Mouse (Mus musculus) gastrocnemius, postnatal 4 days (tissue): ENCODE results near the gene Nme9. TPM values are rescaled to one million over a fixed set of nuclear protein-coding genes. Genes with fewer than 3 reads are reported as not detected.

ENCODE experiments used
- DNase-seq, 2 experiments: peaks; one replicate each; pipeline ENCODE4 v3.0.0; 2021 to 2022; ENCODE audit warnings: low spot score in 2 of 2, mixed read lengths in 2 of 2
- long read RNA-seq, 2 experiments: library from polyadenylated mRNA; stranded (forward); transcript quantifications; one replicate each; pipeline ENCODE4 v2.0.0; 2021
- total RNA-seq, 2 experiments: library from RNA; stranded (reverse); gene quantifications; 2 replicates each; pipeline ENCODE4 v1.2.3; 2021

Nme9 gene
- not detected for total RNA-seq
- long read RNA-seq, experiment 1, partial matches to known transcripts: 0 of 1 reads
- long read RNA-seq, experiment 1, other reads (novel, unspliced or antisense): 1 of 1 reads
- long read RNA-seq, experiment 2: 0 reads

- DNase-seq: no peak
These were observed at the start of gene Nme9 for GRCm38 (mm10) chr9:99451161-99451560. TSS of gene Nme9 (plus strand) at chr9:99451475.

- no peak for DNase-seq
These were observed 42.0 kb upstream of the Nme9 start for GRCm38 (mm10) chr9:99409280-99409679.

- no peak for DNase-seq
These were observed 40.2 kb upstream of the Nme9 start for GRCm38 (mm10) chr9:99411093-99411492.

- no peak for DNase-seq
These were observed 39.5 kb upstream of the Nme9 start for GRCm38 (mm10) chr9:99411785-99412184.

- DNase-seq: no peak
These were observed 34.5 kb upstream of the Nme9 start for GRCm38 (mm10) chr9:99416809-99417208.

GRCm38 (mm10) chr9:99417288-99417846, 33.9 kb upstream of the Nme9 start:
- no peak for DNase-seq

GRCm38 (mm10) chr9:99418377-99418776, 32.9 kb upstream of the Nme9 start:
- no peak for DNase-seq

GRCm38 (mm10) chr9:99419951-99420701, 31.1 kb upstream of the Nme9 start:
- DNase-seq: no peak

GRCm38 (mm10) chr9:99421914-99422313, 29.4 kb upstream of the Nme9 start:
- DNase-seq: no peak

GRCm38 (mm10) chr9:99423692-99424573, 27.3 kb upstream of the Nme9 start:
- no peak for DNase-seq

GRCm38 (mm10) chr9:99424574-99424863, 26.8 kb upstream of the Nme9 start:
- no peak for DNase-seq

GRCm38 (mm10) chr9:99425262-99425661, 26.0 kb upstream of the Nme9 start:
- no peak for DNase-seq

- DNase-seq: no peak
These were observed 22.5 kb upstream of the Nme9 start for GRCm38 (mm10) chr9:99428601-99429331.

GRCm38 (mm10) chr9:99429845-99430244, 21.4 kb upstream of the Nme9 start:
- no peak for DNase-seq

GRCm38 (mm10) chr9:99430806-99431205, 20.5 kb upstream of the Nme9 start:
- DNase-seq: no peak

GRCm38 (mm10) chr9:99431346-99431745, 19.9 kb upstream of the Nme9 start:
- no peak for DNase-seq

GRCm38 (mm10) chr9:99431963-99432362, 19.3 kb upstream of the Nme9 start:
- no peak for DNase-seq

GRCm38 (mm10) chr9:99432478-99432877, 18.8 kb upstream of the Nme9 start:
- no peak for DNase-seq

- no peak for DNase-seq
These were observed 16.2 kb upstream of the Nme9 start for GRCm38 (mm10) chr9:99434892-99435618.

- DNase-seq: peak; percentile 41 to 44
These were observed 15.6 kb upstream of the Nme9 start for GRCm38 (mm10) chr9:99435619-99436181.
